Mouse (Mus musculus) hindbrain, embryonic 14.5 days (tissue): ENCODE measurements around the gene Sdhaf1. TPM values are rescaled to one million over a fixed set of nuclear protein-coding genes. Genes with fewer than 3 reads are reported as not detected.

Source experiments
- ATAC-seq: fragments of 200-750 bp; cut with Nextera tagmentation; 2 replicates; pipeline ENCODE4 v1.8.0; 2017; ENCODE audit warnings: moderate number of reproducible peaks, mild to moderate bottlenecking, moderate TSS enrichment, moderate library complexity; ENCODE audit not compliant: low FRiP score
- DNase-seq: peaks from one replicate; pipeline ENCODE4 v3.0.0-alpha.2; 2015; ENCODE audit warnings: low spot score
- H3K27ac ChIP-seq: fragments of 300-500 bp; sonication (generic); 2 replicates; pipeline ENCODE4 v1.5.1; 2014; ENCODE audit warnings: mild to moderate bottlenecking, moderate library complexity
- H3K27me3 ChIP-seq: fragments of 300-500 bp; sonication (generic); 2 replicates; pipeline ENCODE4 v1.6.1; 2014; ENCODE audit warnings: mild to moderate bottlenecking, low read length, mixed read lengths; ENCODE audit not compliant: control insufficient read depth, insufficient read depth
- H3K36me3 ChIP-seq: fragments of 300-500 bp; sonication (generic); replicated peaks from 2 replicates; pipeline ENCODE4 v1.6.1; 2014; ENCODE audit not compliant: control insufficient read depth, insufficient read depth
- H3K4me1 ChIP-seq: fragments of 300-500 bp; sonication (generic); replicated peaks from 2 replicates; pipeline ENCODE4 v1.6.1; 2014; ENCODE audit warnings: antibody characterized with exemption, low read length, mixed read lengths; ENCODE audit not compliant: control insufficient read depth, insufficient read depth
- H3K4me2 ChIP-seq: fragments of 300-500 bp; sonication (generic); replicated peaks from 2 replicates; pipeline ENCODE4 v1.6.1; 2014; ENCODE audit warnings: mild to moderate bottlenecking, moderate library complexity
- H3K4me3 ChIP-seq: fragments of 300-500 bp; sonication (generic); replicated peaks from 2 replicates; pipeline ENCODE4 v1.5.1; 2014; ENCODE audit warnings: mild to moderate bottlenecking, low read length
- H3K9ac ChIP-seq: fragments of 300-500 bp; sonication (generic); 2 replicates; pipeline ENCODE4 v1.6.1; 2014
- H3K9me3 ChIP-seq: fragments of 300-500 bp; sonication (generic); 2 replicates; pipeline ENCODE4 v1.6.1; 2016; ENCODE audit warnings: low read length; ENCODE audit not compliant: control insufficient read depth
- WGBS: fragments of 180-500 bp; shearing (Covaris S2); extraction: QIAGEN DNeasy Blood & Tissue Kit; methylation state at CpG from one replicate; pipeline ENCODE4 v1.1.7; 2014; 5-methylcytosine and 5-hydroxymethylcytosine counted together
- polyA plus RNA-seq: library from polyadenylated mRNA; unstranded; fragments of >200 nt; fragmentation: Nextera tagmentation; extraction: Ambion mirVana; gene quantifications from 2 replicates; pipeline ENCODE4 v1.2.1, GENCODE M21; 2014

The Sdhaf1 gene
- polyA plus RNA-seq, 1 experiment from 2014 or later: 19.2 TPM

- peak within 1 kb of the TSS; percentile 83 for H3K27ac ChIP-seq
- H3K4me2 ChIP-seq: peak within 1 kb of the TSS; percentile 83
- no peaks in the 10 kb centered on the region for H3K27me3 ChIP-seq
- peak within 1 kb of the TSS; percentile 73 for H3K9ac ChIP-seq
- ATAC-seq (peak; percentile 99), DNase-seq (peak; percentile 95)
- 5% methylated on average over 27 of the region's 27 CpGs for WGBS
- peaks cover 41% of the 10 kb centered on the region for H3K36me3 ChIP-seq
- peak within 1 kb of the TSS; percentile 55 for H3K4me3 ChIP-seq
- no peaks in the 10 kb centered on the region for H3K9me3 ChIP-seq
- peaks cover 17% of the 10 kb centered on the region for H3K4me1 ChIP-seq
Observed at GRCm38 (mm10) chr7:30308076-30309005, 15.4 kb downstream of the Sdhaf1 start, which contains the start of gene Alkbh6. TSS of gene Alkbh6 (plus strand) at chr7:30308717.

GRCm38 (mm10) chr7:30306083-30306779 is 17.5 kb downstream of the Sdhaf1 start:
- ATAC-seq (no peak), DNase-seq (no peak)
- no peak overlapping the region for H3K27ac ChIP-seq
- H3K9me3 ChIP-seq: no peaks in the 10 kb centered on the region
- peaks cover 52% of the 10 kb centered on the region for H3K36me3 ChIP-seq
- peaks cover 17% of the 10 kb centered on the region for H3K4me1 ChIP-seq
- no peak overlapping the region for H3K9ac ChIP-seq
- WGBS: 95% methylated on average over 13 of the region's 16 CpGs
- no peak overlapping the region for H3K4me3 ChIP-seq
- H3K27me3 ChIP-seq: no peaks in the 10 kb centered on the region
- no peak overlapping the region for H3K4me2 ChIP-seq

- Histone ChIP-seq H3K27ac (no peak overlapping the region), H3K4me3 (no peak overlapping the region), H3K9me3 (no peaks in the 10 kb centered on the region), H3K4me1 (no peaks in the 10 kb centered on the region), H3K4me2 (no peak overlapping the region), H3K27me3 (no peaks in the 10 kb centered on the region), H3K9ac (no peak overlapping the region), H3K36me3 (peaks cover 88% of the 10 kb centered on the region)
- 52% methylated on average over 3 of the region's 3 CpGs for WGBS
- no peak for DNase-seq
- no peak for ATAC-seq
Observed at GRCm38 (mm10) chr7:30300914-30301313, 22.8 kb downstream of the Sdhaf1 start.

- H3K27me3 ChIP-seq: no peaks in the 10 kb centered on the region
- H3K4me2 ChIP-seq: no peak overlapping the region
- 85% methylated on average over 16 of the region's 16 CpGs for WGBS
- H3K27ac ChIP-seq: no peak overlapping the region
- no peak overlapping the region for H3K4me3 ChIP-seq
- DNase-seq: no peak
- H3K4me1 ChIP-seq: peaks cover 19% of the 10 kb centered on the region
- no peaks in the 10 kb centered on the region for H3K9me3 ChIP-seq
- H3K36me3 ChIP-seq: peaks cover 80% of the 10 kb centered on the region
- H3K9ac ChIP-seq: no peak overlapping the region
- ATAC-seq: no peak
Observed at GRCm38 (mm10) chr7:30297266-30297665, 26.4 kb downstream of the Sdhaf1 start.

- peaks cover 76% of the 10 kb centered on the region for H3K36me3 ChIP-seq
- no peaks in the 10 kb centered on the region for H3K27me3 ChIP-seq
- ATAC-seq (no peak), DNase-seq (no peak)
- no peak overlapping the region for H3K27ac ChIP-seq
- WGBS: 96% methylated on average over 15 of the region's 15 CpGs
- no peak overlapping the region for H3K4me2 ChIP-seq
- no peaks in the 10 kb centered on the region for H3K9me3 ChIP-seq
- H3K4me1 ChIP-seq: peaks cover 20% of the 10 kb centered on the region
- H3K9ac ChIP-seq: no peak overlapping the region
- no peak overlapping the region for H3K4me3 ChIP-seq
Observed at GRCm38 (mm10) chr7:30296816-30297215, 26.9 kb downstream of the Sdhaf1 start.

DNA sequence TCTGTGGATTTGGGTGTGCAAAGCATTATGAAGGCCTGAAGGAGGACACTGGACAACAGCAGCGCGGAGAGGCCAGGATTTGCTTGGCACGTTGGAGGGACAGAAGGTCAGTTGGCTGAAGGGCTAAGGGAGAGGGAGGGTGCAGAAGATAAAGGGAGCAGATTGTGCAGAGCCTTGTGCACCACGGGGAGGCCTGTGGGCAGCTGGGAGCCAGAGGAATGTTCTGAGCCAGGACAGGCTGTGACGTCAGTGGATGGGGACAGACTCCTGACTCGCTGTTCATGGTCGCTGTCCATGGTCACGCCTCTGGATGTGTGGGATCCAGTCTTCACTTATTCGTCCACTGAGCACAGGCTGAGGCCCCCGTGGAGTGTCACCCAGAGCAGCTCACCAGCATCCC is 28.6 kb downstream of the Sdhaf1 start:
- no peak overlapping the region for H3K4me2 ChIP-seq
- H3K27ac ChIP-seq: no peak overlapping the region
- H3K36me3 ChIP-seq: peaks cover 61% of the 10 kb centered on the region
- H3K9ac ChIP-seq: no peak overlapping the region
- 74% methylated on average over 10 of the region's 10 CpGs for WGBS
- ATAC-seq (no peak), DNase-seq (no peak)
- H3K27me3 ChIP-seq: no peaks in the 10 kb centered on the region
- no peaks in the 10 kb centered on the region for H3K9me3 ChIP-seq
- H3K4me3 ChIP-seq: no peak overlapping the region
- H3K4me1 ChIP-seq: peaks cover 25% of the 10 kb centered on the region

GRCm38 (mm10) chr7:30294296-30294695 is 29.4 kb downstream of the Sdhaf1 start:
- Histone ChIP-seq H3K4me1 (peaks cover 25% of the 10 kb centered on the region), H3K27me3 (no peaks in the 10 kb centered on the region), H3K27ac (no peak overlapping the region), H3K9ac (no peak overlapping the region), H3K4me2 (no peak overlapping the region), H3K9me3 (no peaks in the 10 kb centered on the region), H3K36me3 (peaks cover 53% of the 10 kb centered on the region), H3K4me3 (no peak overlapping the region)
- ATAC-seq (no peak), DNase-seq (no peak)
- WGBS: 94% methylated on average over 5 of the region's 5 CpGs

DNA sequence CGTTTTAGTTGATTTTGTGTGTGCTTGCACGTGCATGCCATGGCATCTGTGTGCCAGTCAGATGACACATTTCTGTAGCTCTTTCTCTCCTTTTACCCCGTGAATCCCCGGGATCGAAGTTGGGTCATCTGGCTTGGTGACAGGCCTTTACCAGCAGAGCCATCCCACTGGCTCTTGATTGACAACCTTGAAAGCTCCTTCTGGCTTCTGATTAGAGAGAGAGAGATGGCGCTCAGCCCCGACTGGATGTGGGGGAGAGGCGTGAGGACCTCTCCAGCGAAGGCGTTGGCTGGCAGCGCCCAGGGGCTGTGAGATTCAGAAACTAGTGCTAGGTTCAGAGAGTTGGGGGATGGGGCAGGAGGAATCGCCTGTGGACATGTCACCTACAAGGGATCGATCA is 29.9 kb downstream of the Sdhaf1 start:
- peaks cover 25% of the 10 kb centered on the region for H3K4me1 ChIP-seq
- peaks cover 48% of the 10 kb centered on the region for H3K36me3 ChIP-seq
- no peak for DNase-seq

More for the DNA sequence above, 29.9 kb downstream of the Sdhaf1 start:
- Histone ChIP-seq H3K9me3 (no peaks in the 10 kb centered on the region), H3K27ac (no peak overlapping the region), H3K4me3 (no peak overlapping the region), H3K27me3 (no peaks in the 10 kb centered on the region), H3K9ac (no peak overlapping the region), H3K4me2 (no peak overlapping the region; the same call in 1 of the 2 replicates)
- ATAC-seq: no peak
- 72% methylated on average over 13 of the region's 13 CpGs for WGBS
